Mouse (Mus musculus) olfactory bulb, adult 2 months (tissue): ENCODE data around the gene Snrpd2.

Experiments used
- CTCF ChIP-seq: fragments of 200-500 bp; IDR thresholded peaks from 2 replicates; pipeline ENCODE4 v1.5.1; 2012; ENCODE audit warnings: low read depth, mild to moderate bottlenecking, low read length, moderate library complexity; ENCODE audit not compliant: insufficient read depth
- POLR2A ChIP-seq: fragments of 200-500 bp; IDR thresholded peaks from 2 replicates; pipeline ENCODE4 v1.6.1; 2012; ENCODE audit warnings: mild to moderate bottlenecking, low read depth, low read length, moderate library complexity; ENCODE audit not compliant: insufficient read depth

DNA sequence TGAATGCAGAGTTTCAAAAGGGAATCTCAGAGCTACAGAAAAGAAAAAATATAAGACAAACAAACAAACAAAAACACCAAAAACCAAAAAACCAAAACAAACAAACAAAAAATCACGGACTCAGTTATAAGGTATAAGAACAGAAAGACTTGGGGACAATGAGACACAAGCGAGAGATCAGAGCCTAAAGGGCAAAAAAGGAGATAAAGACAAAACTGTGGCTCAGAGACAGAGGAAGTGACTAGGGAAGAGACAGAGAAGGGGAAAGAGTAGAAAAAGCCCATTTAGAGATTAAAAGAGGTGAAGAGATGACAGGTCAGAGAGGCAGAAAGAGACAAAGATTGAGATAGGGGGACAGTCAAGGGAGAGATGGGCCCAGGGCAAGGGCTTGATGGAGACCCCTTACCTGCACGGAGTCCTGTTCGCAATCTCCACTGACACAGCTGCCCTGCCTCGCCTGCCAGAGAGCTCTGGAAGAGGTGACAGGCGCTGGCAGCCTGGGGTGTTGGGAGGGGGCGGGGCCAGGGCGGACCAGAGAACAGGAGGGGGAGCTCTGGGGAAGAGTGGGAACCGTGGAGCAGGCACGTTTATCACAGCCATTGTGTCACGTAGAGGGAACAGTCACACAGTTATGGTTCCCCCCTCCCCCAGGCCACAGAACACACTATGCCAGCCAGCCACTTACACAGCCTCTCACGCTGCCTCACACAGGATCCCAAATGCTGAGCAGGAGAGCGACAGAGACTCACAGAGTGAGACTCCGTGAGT, 16.3 kb downstream of the Snrpd2 start, which contains the start of gene Gipr:
- TF ChIP-seq CTCF (no peak), POLR2A (no peak)
